Comparison of ENCODE assay signal across 12 mouse cellular contexts in the genomic region with DNA sequence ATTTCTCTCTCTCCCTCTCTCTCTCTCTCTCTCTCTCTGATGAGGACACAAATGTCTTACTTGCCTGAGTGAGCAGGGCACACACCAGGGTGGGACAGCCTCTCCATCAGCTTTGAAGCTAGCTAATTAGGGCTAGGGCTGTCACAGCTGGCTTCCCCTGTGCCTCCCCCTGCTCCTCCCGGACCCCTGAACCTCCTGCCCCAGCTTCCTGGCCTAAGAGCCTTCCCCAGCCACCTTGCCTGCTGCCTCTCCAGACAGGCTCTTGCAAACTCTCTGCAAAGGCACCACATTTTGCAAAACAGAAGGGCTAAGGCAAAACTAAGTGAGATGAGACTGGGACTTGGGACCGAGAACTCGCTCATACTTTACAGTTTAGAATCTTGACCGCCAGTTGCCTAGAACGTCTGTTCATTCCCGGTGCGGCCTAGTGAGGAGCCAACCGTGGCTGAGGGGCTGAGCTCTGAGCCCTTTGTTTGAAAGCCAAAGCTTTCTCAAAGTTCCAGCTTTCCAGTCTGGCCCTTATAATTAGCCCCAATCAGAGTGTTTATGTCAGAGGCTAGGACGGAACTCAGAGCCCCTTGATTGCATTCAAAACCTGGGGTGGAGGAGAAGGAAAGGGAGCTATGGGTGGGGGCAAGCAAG. TPM values are rescaled to one million over a fixed set of nuclear protein-coding genes. Genes with fewer than 3 reads are reported as not detected.
DNase-seq lines count a peak whose midpoint lies in the region; ATAC-seq and TF ChIP-seq lines count a peak whose summit lies in the region.
"Had no signal": no experiment of that assay in that cellular context is flagged by ENCODE, and none has a peak within 500 bp of the region (broad histone marks: within the 10 kb centered on the region; RNA-seq: fewer than 3 reads in every experiment).

No protein-coding gene starts in this region.

- peak overlapping the region; percentile 82 for H3K27ac ChIP-seq in hindbrain, embryonic 10.5 days
- no peak overlapping the region for H3K27ac ChIP-seq in hindbrain, postnatal 0 days
- no peak overlapping the region for H3K27ac ChIP-seq in neural tube, embryonic 15.5 days (replicated peaks)
- peak overlapping the region; percentile 68; the same call in 1 of the 2 replicates for H3K27ac ChIP-seq in intestine, embryonic 16.5 days (ENCODE audit: low read length)
- H3K27ac ChIP-seq in stomach, postnatal 0 days (replicated peaks), result peak overlapping the region; percentile 77
- H3K27ac ChIP-seq: liver, embryonic 13.5 days had no signal

- WGBS in hindbrain, embryonic 10.5 days, result 13% methylated on average over 9 of the region's 9 CpGs
- WGBS in hindbrain, postnatal 0 days, result 17% methylated on average over 9 of the region's 9 CpGs
- 17% methylated on average over 9 of the region's 9 CpGs for WGBS in neural tube, embryonic 15.5 days
- 35% methylated on average over 9 of the region's 9 CpGs for WGBS in intestine, embryonic 16.5 days
- WGBS in stomach, postnatal 0 days, result 26% methylated on average over 9 of the region's 9 CpGs

- peaks cover 58% of the 10 kb centered on the region for H3K4me1 ChIP-seq in hindbrain, embryonic 10.5 days (replicated peaks)
- H3K4me1 ChIP-seq in hindbrain, postnatal 0 days (ENCODE audit: insufficient read depth, low read length), result no peaks in the 10 kb centered on the region
- H3K4me1 ChIP-seq in neural tube, embryonic 15.5 days, result peaks cover 38% of the 10 kb centered on the region
- peaks cover 17% of the 10 kb centered on the region for H3K4me1 ChIP-seq in intestine, embryonic 16.5 days (ENCODE audit: control insufficient read depth, insufficient read depth, low read length)
- 0 out of 2 replicates have a peak, but pooled peaks cover 3% of the 10 kb centered on the region for H3K4me1 ChIP-seq in stomach, postnatal 0 days (replicated peaks; ENCODE audit: control insufficient read depth, insufficient read depth)

- H3K9ac ChIP-seq in hindbrain, postnatal 0 days (replicated peaks; ENCODE audit: low read length), result no peak overlapping the region
- H3K9ac ChIP-seq in neural tube, embryonic 15.5 days (replicated peaks), result no peak overlapping the region
- peak overlapping the region; percentile 53; the same call in 1 of the 2 replicates for H3K9ac ChIP-seq in intestine, embryonic 16.5 days (ENCODE audit: low read depth, low read length)
- 0 out of 2 replicates have a peak overlapping the region, but pooled peaks have one; percentile 43 for H3K9ac ChIP-seq in stomach, postnatal 0 days (ENCODE audit: low read length)
- H3K9ac ChIP-seq: liver, embryonic 13.5 days had no signal

- no peak for ATAC-seq in hindbrain, postnatal 0 days
- no peak for ATAC-seq in neural tube, embryonic 15.5 days (ENCODE audit: low FRiP score)
- ATAC-seq in intestine, embryonic 16.5 days, result no peak
- ATAC-seq in stomach, postnatal 0 days (ENCODE audit: low FRiP score, low TSS enrichment), result no peak

- no peaks in the 10 kb centered on the region for H3K9me3 ChIP-seq in hindbrain, embryonic 10.5 days
- H3K9me3 ChIP-seq in hindbrain, postnatal 0 days (ENCODE audit: low read length), result no peaks in the 10 kb centered on the region
- H3K9me3 ChIP-seq in neural tube, embryonic 15.5 days (replicated peaks), result no peaks in the 10 kb centered on the region
- no peaks in the 10 kb centered on the region for H3K9me3 ChIP-seq in intestine, embryonic 16.5 days (ENCODE audit: control insufficient read depth, low read length)
- no peaks in the 10 kb centered on the region for H3K9me3 ChIP-seq in stomach, postnatal 0 days (ENCODE audit: control insufficient read depth, low read length)
- H3K9me3 ChIP-seq: liver, embryonic 13.5 days had no signal

- DNase-seq in hindbrain, embryonic 10.5 days (ENCODE audit: low spot score), result peak; percentile 51
- no peak for DNase-seq in hindbrain, postnatal 0 days (ENCODE audit: low spot score)
- DNase-seq in neural tube, embryonic 10.5 days (ENCODE audit: extremely low spot score, low spot score), result peak; percentile 57
- DNase-seq in stomach, postnatal 0 days (ENCODE audit: low spot score), result no peak
- DNase-seq in right cerebral cortex, postnatal 10 days (ENCODE audit: low spot score in 2 of 2), result no peak
- no peak for DNase-seq in layer of hippocampus, adult 8-10 months (ENCODE audit: low spot score in 2 of 2)
- DNase-seq: cerebellum, adult 8-10 months; kidney, postnatal 25 days; liver, embryonic 13.5 days had no signal

- TF ChIP-seq EP300 in stomach, postnatal 0 days (optimal IDR thresholded peaks at IDR 0.05), result no peak

- TF ChIP-seq CTCF in hindbrain, postnatal 0 days (IDR thresholded peaks at IDR 0.05; ENCODE audit: low read depth), result no peak
- no peak for TF ChIP-seq CTCF in stomach, postnatal 0 days (IDR thresholded peaks at IDR 0.05; ENCODE audit: low read depth)

- H3K27me3 ChIP-seq in hindbrain, embryonic 10.5 days (ENCODE audit: insufficient read depth, poor library complexity, severe bottlenecking), result peaks cover 45% of the 10 kb centered on the region
- no peaks in the 10 kb centered on the region for H3K27me3 ChIP-seq in hindbrain, postnatal 0 days (ENCODE audit: insufficient read depth, low read length)
- no peaks in the 10 kb centered on the region for H3K27me3 ChIP-seq in neural tube, embryonic 15.5 days (replicated peaks)
- H3K27me3 ChIP-seq in intestine, embryonic 16.5 days (replicated peaks; ENCODE audit: control insufficient read depth, insufficient read depth, low read length), result peaks cover 5% of the 10 kb centered on the region
- H3K27me3 ChIP-seq in stomach, postnatal 0 days (ENCODE audit: control insufficient read depth, insufficient read depth, low read length), result no peaks in the 10 kb centered on the region

- H3K36me3 ChIP-seq in hindbrain, embryonic 10.5 days, result peaks cover 5% of the 10 kb centered on the region; the same call in 1 of the 2 replicates
- H3K36me3 ChIP-seq in hindbrain, postnatal 0 days (ENCODE audit: insufficient read depth, low read length), result no peaks in the 10 kb centered on the region
- no peaks in the 10 kb centered on the region for H3K36me3 ChIP-seq in neural tube, embryonic 15.5 days
- H3K36me3 ChIP-seq in intestine, embryonic 16.5 days (ENCODE audit: control insufficient read depth, insufficient read depth, low read length), result no peaks in the 10 kb centered on the region
- H3K36me3 ChIP-seq in stomach, postnatal 0 days (ENCODE audit: control insufficient read depth, insufficient read depth, low read length), result no peaks in the 10 kb centered on the region
- H3K36me3 ChIP-seq: liver, embryonic 13.5 days had no signal

- no peak overlapping the region for H3K4me2 ChIP-seq in hindbrain, postnatal 0 days (ENCODE audit: low read depth, low read length)
- H3K4me2 ChIP-seq in neural tube, embryonic 15.5 days, result no peak overlapping the region
- 0 out of 2 replicates have a peak overlapping the region, but pooled peaks have one; percentile 12 for H3K4me2 ChIP-seq in intestine, embryonic 16.5 days (ENCODE audit: low read depth, low read length)
- no peak overlapping the region for H3K4me2 ChIP-seq in stomach, postnatal 0 days (replicated peaks; ENCODE audit: low read depth)
- H3K4me2 ChIP-seq: liver, embryonic 13.5 days had no signal

- peak overlapping the region; percentile 27; the same call in 1 of the 2 replicates for H3K4me3 ChIP-seq in hindbrain, embryonic 10.5 days
- H3K4me3 ChIP-seq in hindbrain, postnatal 0 days (ENCODE audit: low read length), result no peak overlapping the region
- H3K4me3 ChIP-seq in neural tube, embryonic 15.5 days (replicated peaks), result no peak overlapping the region
- H3K4me3 ChIP-seq in intestine, embryonic 16.5 days (ENCODE audit: low read length), result no peak overlapping the region
- H3K4me3 ChIP-seq in stomach, postnatal 0 days (ENCODE audit: low read depth, low read length), result no peak overlapping the region
- H3K4me3 ChIP-seq: liver, embryonic 13.5 days had no signal

RNA-seq across cellular contexts. Expression of gene Fzd2, which starts 6.6 kb away (rescaled TPM):
- polyA plus RNA-seq in hindbrain, embryonic 10.5 days (2016; fragmentation: Nextera tagmentation; extraction: Ambion mirVana), result 31.8 and 36.9 TPM in 2 replicates
- total RNA-seq in hindbrain, postnatal 0 days (2014; rRNA removed), result 31.7 and 34.5 TPM in 2 replicates
- 6.0 and 6.5 TPM in 2 replicates for polyA plus RNA-seq in hindbrain, postnatal 0 days (2015; fragmentation: Nextera tagmentation; extraction: Ambion mirVana)
- polyA plus RNA-seq in neural tube, embryonic 15.5 days (2015; fragmentation: Nextera tagmentation; extraction: Ambion mirVana), result 8.0 and 10.8 TPM in 2 replicates
- polyA plus RNA-seq in intestine, embryonic 16.5 days (2015; fragmentation: Nextera tagmentation; extraction: Ambion mirVana), result 9.4 and 9.8 TPM in 2 replicates
- polyA plus RNA-seq in stomach, postnatal 0 days (2015; fragmentation: Nextera tagmentation; extraction: Ambion mirVana), result 10.2 and 11.8 TPM in 2 replicates
- 1 to 10 TPM; 5.9 to 7.3 (median 6.1) TPM for total RNA-seq in layer of hippocampus, adult 8-10 months (2022)

RNA-seq across cellular contexts. Expression of gene Gm11627, which starts 31.5 kb away (rescaled TPM):
- polyA plus RNA-seq in hindbrain, embryonic 10.5 days (2016; fragmentation: Nextera tagmentation; extraction: Ambion mirVana), result 9.0 and 9.1 TPM in 2 replicates
- total RNA-seq in hindbrain, postnatal 0 days (2014; rRNA removed), result 2.0 TPM in 1 of 2 replicates, not detected in the other
- 5.2 TPM in 2 replicates for polyA plus RNA-seq in hindbrain, postnatal 0 days (2015; fragmentation: Nextera tagmentation; extraction: Ambion mirVana)
- polyA plus RNA-seq in neural tube, embryonic 15.5 days (2015; fragmentation: Nextera tagmentation; extraction: Ambion mirVana), result 6.6 and 7.1 TPM in 2 replicates
- 14.9 and 15.8 TPM in 2 replicates for polyA plus RNA-seq in intestine, embryonic 16.5 days (2015; fragmentation: Nextera tagmentation; extraction: Ambion mirVana)
- 20.1 and 22.4 TPM in 2 replicates for polyA plus RNA-seq in stomach, postnatal 0 days (2015; fragmentation: Nextera tagmentation; extraction: Ambion mirVana)
- total RNA-seq in layer of hippocampus, adult 8-10 months (2022), result 1 to 10 TPM in 3 of 4 experiments, under 1 TPM in 1; 0.93 to 2.8 (median 1.6) TPM

RNA-seq across cellular contexts. Expression of gene Meioc, which starts 52.7 kb away (rescaled TPM):
- 0.17 and 0.57 TPM in 2 replicates for polyA plus RNA-seq in hindbrain, embryonic 10.5 days (2016; fragmentation: Nextera tagmentation; extraction: Ambion mirVana)
- total RNA-seq in hindbrain, postnatal 0 days (2014; rRNA removed), result 0.65 TPM in 1 of 2 replicates, not detected in the other
- 0.24 and 0.32 TPM in 2 replicates for polyA plus RNA-seq in hindbrain, postnatal 0 days (2015; fragmentation: Nextera tagmentation; extraction: Ambion mirVana)
- 0.19 and 0.27 TPM in 2 replicates for polyA plus RNA-seq in neural tube, embryonic 15.5 days (2015; fragmentation: Nextera tagmentation; extraction: Ambion mirVana)
- 0.24 and 0.65 TPM in 2 replicates for polyA plus RNA-seq in intestine, embryonic 16.5 days (2015; fragmentation: Nextera tagmentation; extraction: Ambion mirVana)
- polyA plus RNA-seq in stomach, postnatal 0 days (2015; fragmentation: Nextera tagmentation; extraction: Ambion mirVana), result 0.23 and 0.39 TPM in 2 replicates
- total RNA-seq in layer of hippocampus, adult 8-10 months (2022), result not detected
- polyA plus RNA-seq: small intestine, adult 2 months had no signal

RNA-seq across cellular contexts. Expression of gene Gpatch8, which starts 54.6 kb away (rescaled TPM):
- 63.0 and 66.5 TPM in 2 replicates for polyA plus RNA-seq in hindbrain, embryonic 10.5 days (2016; fragmentation: Nextera tagmentation; extraction: Ambion mirVana)
- 21.0 and 21.3 TPM in 2 replicates for total RNA-seq in hindbrain, postnatal 0 days (2014; rRNA removed)
- 48.9 and 50.6 TPM in 2 replicates for polyA plus RNA-seq in hindbrain, postnatal 0 days (2015; fragmentation: Nextera tagmentation; extraction: Ambion mirVana)
- polyA plus RNA-seq in neural tube, embryonic 15.5 days (2015; fragmentation: Nextera tagmentation; extraction: Ambion mirVana), result 68.2 and 71.6 TPM in 2 replicates
- polyA plus RNA-seq in intestine, embryonic 16.5 days (2015; fragmentation: Nextera tagmentation; extraction: Ambion mirVana), result 31.7 and 34.5 TPM in 2 replicates
- polyA plus RNA-seq in stomach, postnatal 0 days (2015; fragmentation: Nextera tagmentation; extraction: Ambion mirVana), result 16.7 and 16.8 TPM in 2 replicates
- 10 to 100 TPM; 49.2 to 66.6 (median 52.9) TPM for total RNA-seq in layer of hippocampus, adult 8-10 months (2022)

Comparison
In these comparisons a context has a peak if more than half of its experiments do, and no peak if none do; other contexts are left out.
1. DNase-seq: peak in hindbrain, embryonic 10.5 days (single experiment) and neural tube, embryonic 10.5 days (single experiment); none in hindbrain, postnatal 0 days (single experiment), stomach, postnatal 0 days (single experiment), right cerebral cortex, postnatal 10 days (0 of 2) and layer of hippocampus, adult 8-10 months (0 of 2).
2. H3K27ac ChIP-seq: peak in hindbrain, embryonic 10.5 days (single experiment), intestine, embryonic 16.5 days (single experiment) and stomach, postnatal 0 days (single experiment); none in hindbrain, postnatal 0 days (single experiment) and neural tube, embryonic 15.5 days (single experiment).
3. H3K9ac ChIP-seq: peak in intestine, embryonic 16.5 days (single experiment) and stomach, postnatal 0 days (single experiment); none in hindbrain, postnatal 0 days (single experiment) and neural tube, embryonic 15.5 days (single experiment).